Comparison of ENCODE assay signal across 9 mouse cellular contexts in genomic region chr11:100145104-100145503, GRCm38 (mm10). TPM values are rescaled to one million over a fixed set of nuclear protein-coding genes. Genes with fewer than 3 reads are reported as not detected.
A peak's percentile ranks its signal among the peaks of the same experiment; 100 is the strongest.
DNase-seq lines count a peak whose midpoint lies in the region; ATAC-seq and TF ChIP-seq lines count a peak whose summit lies in the region.
"Had no signal": no experiment of that assay in that cellular context is flagged by ENCODE, and none has a peak within 500 bp of the region (broad histone marks: within the 10 kb centered on the region; RNA-seq: fewer than 3 reads in every experiment).

No protein-coding gene starts in this region.

- H3K27me3 ChIP-seq in testis, adult 2 months (ENCODE audit: control insufficient read depth, insufficient read depth, low read length) = no peaks in the 10 kb centered on the region
- peaks cover 8% of the 10 kb centered on the region; the same call in 1 of the 2 replicates for H3K27me3 ChIP-seq in stomach, embryonic 16.5 days (ENCODE audit: control insufficient read depth, insufficient read depth, low read length)

- no peaks in the 10 kb centered on the region for H3K9me3 ChIP-seq in stomach, embryonic 16.5 days (replicated peaks; ENCODE audit: control insufficient read depth, low read length)

- DNase-seq in testis, postnatal 10 days (ENCODE audit: low spot score) = no peak
- peak; percentile 10 for DNase-seq in kidney, adult 11 months
- peak; percentile 82 to 88 for DNase-seq in lung, adult 18-20 months
- no peak for DNase-seq in natural killer cell, adult 2 months (ENCODE audit: low spot score in 2 of 2)
- no peak for DNase-seq in thymus, postnatal 25 days
- DNase-seq in gastrocnemius, postnatal 4 days (ENCODE audit: low spot score in 2 of 2) = no peak

- H3K4me1 ChIP-seq in testis, adult 2 months (ENCODE audit: control insufficient read depth, insufficient read depth, low read length) = peaks cover 3% of the 10 kb centered on the region
- H3K4me1 ChIP-seq in stomach, embryonic 16.5 days (ENCODE audit: control insufficient read depth, insufficient read depth, low read length) = peaks cover 16% of the 10 kb centered on the region

- H3K4me3 ChIP-seq in testis, adult 2 months (ENCODE audit: control insufficient read depth, low read depth, low read length) = peak overlapping the region; percentile 6; the same call in 1 of the 2 replicates
- peak overlapping the region; percentile 56 for H3K4me3 ChIP-seq in stomach, embryonic 16.5 days (replicated peaks; ENCODE audit: low read length)

- peak; percentile 38; the same call in 1 of the 2 replicates for ATAC-seq in stomach, embryonic 16.5 days (ENCODE audit: insufficient read depth, low FRiP score)

- 2% methylated on average over 20 of the region's 20 CpGs for WGBS in stomach, embryonic 16.5 days

- no peak for TF ChIP-seq POLR2A in testis, adult 2 months (IDR thresholded peaks at IDR 0.05; ENCODE audit: control insufficient read depth, low read depth, low read length)

- H3K27ac ChIP-seq in testis, adult 2 months (ENCODE audit: control insufficient read depth, insufficient read depth, low read depth, low read length) = no peak overlapping the region
- peak overlapping the region; percentile 94 for H3K27ac ChIP-seq in stomach, embryonic 16.5 days (ENCODE audit: low read length)

- H3K4me2 ChIP-seq in stomach, embryonic 16.5 days (ENCODE audit: low read depth, low read length) = peak overlapping the region; percentile 45

- H3K36me3 ChIP-seq in testis, adult 2 months (ENCODE audit: control insufficient read depth, insufficient read depth, low read length) = no peaks in the 10 kb centered on the region
- no peaks in the 10 kb centered on the region for H3K36me3 ChIP-seq in stomach, embryonic 16.5 days (ENCODE audit: control insufficient read depth, insufficient read depth, low read length)
- H3K36me3 ChIP-seq: G1E had no signal

- H3K9ac ChIP-seq in stomach, embryonic 16.5 days (ENCODE audit: low read length) = peak overlapping the region; percentile 79

- no peak for TF ChIP-seq CTCF in testis, adult 2 months (IDR thresholded peaks at IDR 0.05; ENCODE audit: control insufficient read depth, insufficient read depth, insufficient replicate concordance, low read depth, low read length)

RNA-seq across cellular contexts. Expression of gene Krt19, which starts 3.4 kb away (rescaled TPM):
- polyA plus RNA-seq in testis, adult 2 months (2012; rRNA removed) = 0.75 and 10.1 TPM in 2 replicates
- polyA plus RNA-seq in stomach, embryonic 16.5 days (2015; fragmentation: Nextera tagmentation; extraction: Ambion mirVana) = 1,141 and 1,514 TPM in 2 replicates
- total RNA-seq in gastrocnemius, postnatal 4 days (2021) = 1 to 10 TPM in 1 of 2 experiments, under 1 TPM in 1; 0.71 to 1.3 TPM
- total RNA-seq: G1E had no signal
- polyA plus RNA-seq: G1E had no signal

RNA-seq across cellular contexts. Expression of gene Krt15, which starts 9.4 kb away (rescaled TPM):
- polyA plus RNA-seq in testis, adult 2 months (2012; rRNA removed) = 0.96 and 2.8 TPM in 2 replicates
- 1,477 and 1,759 TPM in 2 replicates for polyA plus RNA-seq in stomach, embryonic 16.5 days (2015; fragmentation: Nextera tagmentation; extraction: Ambion mirVana)
- 1 to 10 TPM in 1 of 2 experiments, under 1 TPM in 1; 0.27 to 1.1 TPM for total RNA-seq in gastrocnemius, postnatal 4 days (2021)
- total RNA-seq: G1E had no signal
- polyA plus RNA-seq: G1E had no signal

RNA-seq across cellular contexts. Expression of gene Krt13, which starts 23.7 kb away (rescaled TPM):
- polyA plus RNA-seq in testis, adult 2 months (2012; rRNA removed) = not detected in 2 replicates
- polyA plus RNA-seq in stomach, embryonic 16.5 days (2015; fragmentation: Nextera tagmentation; extraction: Ambion mirVana) = 1,856 and 2,859 TPM in 2 replicates
- total RNA-seq in gastrocnemius, postnatal 4 days (2021) = not detected
- polyA plus RNA-seq: G1E had no signal

RNA-seq across cellular contexts. Expression of gene Krt36, which starts 39.7 kb away (rescaled TPM):
- polyA plus RNA-seq in testis, adult 2 months (2012; rRNA removed) = not detected in 2 replicates
- 0.44 and 0.75 TPM in 2 replicates for polyA plus RNA-seq in stomach, embryonic 16.5 days (2015; fragmentation: Nextera tagmentation; extraction: Ambion mirVana)
- total RNA-seq in gastrocnemius, postnatal 4 days (2021) = not detected
- total RNA-seq: G1E had no signal
- polyA plus RNA-seq: G1E had no signal

RNA-seq across cellular contexts. Expression of gene Krt9, which starts 47.9 kb away (rescaled TPM):
- polyA plus RNA-seq in testis, adult 2 months (2012; rRNA removed) = not detected in 2 replicates
- polyA plus RNA-seq in stomach, embryonic 16.5 days (2015; fragmentation: Nextera tagmentation; extraction: Ambion mirVana) = not detected in 2 replicates
- under 1 TPM in 1 of 2 experiments, not detected in 1; 0.15 TPM for total RNA-seq in gastrocnemius, postnatal 4 days (2021)
- total RNA-seq: G1E had no signal
- polyA plus RNA-seq: G1E had no signal

Comparison
In these comparisons a context has a peak if more than half of its experiments do, and no peak if none do; other contexts are left out.
1. DNase-seq: peak in kidney, adult 11 months (single experiment) and lung, adult 18-20 months (2 of 2); none in testis, postnatal 10 days (single experiment), natural killer cell, adult 2 months (0 of 2), thymus, postnatal 25 days (single experiment) and gastrocnemius, postnatal 4 days (0 of 2).
2. RNA of gene Krt19, which starts 3.4 kb away (polyA plus RNA-seq): 1,141 to 1,514 TPM in stomach, embryonic 16.5 days; 0.75 to 10.1 TPM in testis, adult 2 months; every median in the first group is over 100 times any median in the second.
3. RNA of gene Krt15, which starts 9.4 kb away (polyA plus RNA-seq): 1,477 to 1,759 TPM in stomach, embryonic 16.5 days; 0.96 to 2.8 TPM in testis, adult 2 months; every median in the first group is over 100 times any median in the second.
4. RNA of gene Krt13, which starts 23.7 kb away (polyA plus RNA-seq): 1,856 to 2,859 TPM in stomach, embryonic 16.5 days; not detected in testis, adult 2 months; every median in the first group is over 1,000 times any median in the second.